Mouse (Mus musculus) retina, adult 2 months (tissue): ENCODE data around the gene Alox12e.
"Not testable (repeated sequence)": the region's sequence is repeated elsewhere in the genome, so short reads cannot be mapped to it uniquely, and the experiment has no call there.

ENCODE experiments used
- DNase-seq: peaks from one replicate; pipeline ENCODE4 v3.0.0-alpha.2; 2012; ENCODE audit warnings: low read depth, low spot score

Gene Alox12e

DNA sequence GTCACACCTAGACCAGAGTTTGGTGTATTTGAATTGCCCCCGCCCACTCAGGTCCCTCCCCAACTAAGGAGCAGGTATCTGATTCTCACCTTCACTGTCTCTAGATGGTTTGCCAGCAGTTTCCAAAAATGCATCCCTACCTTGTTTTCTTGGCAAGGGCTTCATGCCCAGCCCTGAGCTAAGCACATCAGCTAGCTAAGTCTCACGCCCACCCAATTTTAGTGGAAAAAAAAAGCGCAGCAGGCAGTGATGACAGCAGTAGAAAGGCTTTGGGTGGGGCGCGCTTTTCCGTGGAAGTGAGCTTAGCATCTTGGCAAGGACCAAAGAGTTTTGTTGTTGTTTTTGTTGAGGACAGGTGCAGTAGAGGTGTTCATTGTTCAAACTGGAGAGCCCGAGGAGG lies at the start of gene Alox12e:
Gene Alox12e, minus strand, starts transcription at position 101 of the 400 bp plus-strand sequence.
- DNase-seq: no peak

DNA sequence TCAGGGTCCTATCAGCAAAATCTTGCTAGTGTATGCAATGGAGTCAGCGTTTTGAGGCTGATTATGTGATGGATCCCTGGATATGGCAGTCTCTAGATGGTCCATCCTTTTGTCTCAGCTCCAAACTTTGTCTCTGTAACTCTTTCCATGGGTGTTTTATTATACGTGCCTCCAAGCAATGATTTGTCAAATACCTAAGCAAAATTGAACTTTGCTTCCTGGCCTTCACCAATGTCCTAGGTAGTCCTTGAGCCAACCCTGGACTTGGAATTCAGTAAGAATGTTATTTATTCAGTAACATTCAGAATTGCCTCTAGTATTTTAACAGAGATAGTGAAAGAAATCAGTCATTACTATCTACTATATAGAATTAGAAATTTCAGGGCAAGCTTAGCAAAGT lies 46.2 kb upstream of the Alox12e start:
- not testable (repeated sequence) for DNase-seq

GRCm38 (mm10) chr11:70367701-70368100 lies 45.3 kb upstream of the Alox12e start:
- not testable (repeated sequence) for DNase-seq

DNA sequence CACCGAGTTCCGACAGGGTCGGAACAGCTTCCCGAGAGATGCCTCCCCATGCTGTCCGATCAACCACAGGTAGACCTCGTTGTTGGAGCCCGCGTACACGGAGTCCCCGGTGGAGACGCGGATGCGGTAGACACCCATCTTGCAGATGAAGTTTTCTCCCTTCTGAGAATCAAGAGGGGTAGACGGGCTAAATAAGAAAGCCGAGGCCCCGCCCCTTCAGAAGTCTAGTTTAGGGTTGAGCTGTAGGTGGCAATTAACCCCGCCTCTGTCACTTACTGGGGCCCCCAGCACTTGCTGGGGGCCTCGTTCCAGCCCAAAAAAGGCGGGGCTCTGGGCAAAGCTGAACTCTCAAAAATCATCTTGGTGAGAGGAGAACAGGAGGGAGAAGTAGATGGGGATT lies 29.4 kb upstream of the Alox12e start, which contains the start of gene Alox15:
Gene Alox15, minus strand, starts transcription at position 164 of the 400 bp plus-strand sequence.
- DNase-seq: no peak

- no peak for DNase-seq
These were observed 26.2 kb upstream of the Alox12e start for GRCm38 (mm10) chr11:70348630-70349029.

GRCm38 (mm10) chr11:70347861-70348260 lies 25.4 kb upstream of the Alox12e start:
- DNase-seq: no peak

DNA sequence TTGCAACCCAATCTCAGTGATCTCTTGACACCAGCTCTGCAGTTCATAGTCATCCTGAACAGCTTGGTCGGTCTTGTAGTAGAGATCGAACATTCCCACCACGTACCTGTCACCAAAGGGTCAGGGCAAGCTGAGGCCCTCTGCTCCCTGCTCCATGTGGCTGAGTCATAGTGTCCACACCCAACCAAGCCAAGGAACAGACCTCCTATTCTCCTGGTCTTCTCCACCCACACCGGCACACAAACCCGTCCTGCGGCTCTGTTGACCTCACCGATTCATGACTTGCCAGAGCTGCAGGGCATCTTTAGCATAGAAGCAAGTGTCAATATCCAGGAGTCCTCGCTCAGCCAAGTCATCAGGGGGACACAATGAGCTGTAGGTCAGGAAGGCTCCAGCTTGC lies 23.1 kb upstream of the Alox12e start:
- DNase-seq: no peak

GRCm38 (mm10) chr11:70345061-70345460 lies 22.6 kb upstream of the Alox12e start:
- DNase-seq: no peak

GRCm38 (mm10) chr11:70339481-70339880 lies 17.1 kb upstream of the Alox12e start:
- no peak for DNase-seq

DNA sequence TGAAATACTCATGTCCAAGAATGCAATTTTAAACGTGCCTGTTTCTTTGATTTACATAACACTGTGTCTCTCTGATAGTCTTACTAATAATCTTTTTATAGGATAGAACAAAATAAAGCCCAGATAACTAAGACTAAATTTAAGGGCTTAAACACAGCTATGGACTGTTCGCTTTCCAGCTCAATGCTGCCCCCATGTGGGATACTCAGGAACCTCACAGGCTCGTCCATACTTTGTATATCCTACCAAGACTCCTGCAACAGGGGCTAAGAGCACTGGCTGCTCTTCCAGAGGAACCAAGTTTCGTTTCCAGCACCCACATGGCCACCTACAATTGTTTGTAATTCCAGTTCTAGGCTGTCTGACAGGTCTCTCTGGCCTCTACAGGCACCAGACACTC lies 12.0 kb upstream of the Alox12e start:
- DNase-seq: peak; percentile 16

DNA sequence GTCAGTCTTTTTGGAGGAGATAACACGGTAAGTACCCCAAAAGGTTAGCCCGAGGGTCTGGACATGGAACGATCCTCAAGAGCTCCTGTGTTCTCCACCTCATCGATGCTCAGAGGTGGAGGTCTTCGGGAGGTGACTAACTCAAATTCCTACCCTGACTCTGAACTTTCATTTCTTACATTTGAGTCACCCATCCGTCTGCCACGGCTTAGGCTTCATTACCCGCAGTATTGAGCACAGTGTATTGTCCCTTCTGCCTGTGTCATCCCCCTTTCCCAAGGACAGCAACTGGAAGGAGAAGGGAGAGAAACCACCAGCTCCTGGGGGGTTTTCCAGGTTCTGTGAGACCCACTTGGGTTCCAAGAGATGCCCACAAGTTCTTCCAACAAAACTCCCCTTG lies 2.3 kb upstream of the Alox12e start:
- no peak for DNase-seq

- DNase-seq: peak; percentile 9
These were observed 764 bp downstream of the Alox12e start for GRCm38 (mm10) chr11:70321664-70322063.

DNA sequence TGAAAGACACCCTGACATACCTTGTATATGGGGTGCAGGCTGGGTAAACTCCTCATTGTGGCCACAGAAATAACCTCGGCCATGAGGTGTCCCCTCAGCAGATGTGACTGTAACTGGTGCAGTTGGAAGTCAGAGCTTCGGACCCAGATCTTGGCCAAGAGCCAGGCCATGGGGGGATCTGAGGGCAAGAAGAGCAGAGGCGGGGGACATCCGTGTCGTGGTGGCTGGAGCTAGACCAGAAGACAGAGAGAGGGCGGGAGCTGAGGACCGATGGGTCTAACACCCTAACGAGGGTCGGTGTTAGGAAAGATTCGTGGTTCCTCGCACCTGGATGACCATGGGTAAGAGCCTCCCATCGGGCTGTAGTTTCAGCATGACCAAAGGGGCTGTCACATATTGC lies 2.8 kb downstream of the Alox12e start:
- DNase-seq: no peak

DNA sequence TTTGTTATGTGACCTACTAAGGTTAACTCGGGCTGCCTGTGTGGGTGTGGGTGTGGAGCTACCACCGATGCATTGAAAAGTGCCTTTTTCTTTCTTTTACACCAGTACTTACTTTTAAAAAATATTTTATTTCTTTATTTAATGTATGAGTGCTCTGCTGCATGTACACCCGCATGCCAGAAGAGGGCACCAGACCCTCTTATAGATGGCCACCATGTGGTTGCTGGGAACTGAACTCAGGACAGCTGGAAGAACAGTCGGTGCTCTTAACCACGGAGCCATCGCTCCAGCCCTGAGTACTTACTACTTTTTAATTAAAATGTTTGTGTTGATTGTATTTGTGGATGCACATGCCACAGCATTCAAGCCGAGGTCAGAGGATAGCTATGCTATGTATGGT lies 8.6 kb downstream of the Alox12e start:
- DNase-seq: no peak

DNA sequence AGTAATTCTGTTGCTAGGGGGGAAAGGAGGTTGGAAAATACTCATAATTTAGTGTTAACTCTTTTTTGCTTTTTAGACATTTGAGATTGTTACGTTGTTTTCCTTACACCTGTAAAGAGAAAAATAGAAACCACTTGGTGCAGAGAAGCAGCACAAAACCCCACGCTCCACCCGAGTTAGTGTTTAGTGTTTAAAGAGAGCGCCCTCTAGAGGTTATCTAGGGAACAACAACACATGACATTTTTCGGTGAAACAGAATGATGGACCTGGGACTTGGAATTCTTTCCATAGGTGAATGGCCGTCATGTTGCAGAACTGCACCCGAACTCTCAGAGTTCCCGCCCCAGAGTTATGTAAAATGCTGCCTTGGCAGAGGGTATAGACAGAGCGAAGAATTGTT lies 13.1 kb downstream of the Alox12e start:
- peak; percentile 39 for DNase-seq

GRCm38 (mm10) chr11:70308296-70308695 lies 14.1 kb downstream of the Alox12e start:
- no peak for DNase-seq

GRCm38 (mm10) chr11:70306159-70306558 lies 16.3 kb downstream of the Alox12e start:
- DNase-seq: no peak

DNA sequence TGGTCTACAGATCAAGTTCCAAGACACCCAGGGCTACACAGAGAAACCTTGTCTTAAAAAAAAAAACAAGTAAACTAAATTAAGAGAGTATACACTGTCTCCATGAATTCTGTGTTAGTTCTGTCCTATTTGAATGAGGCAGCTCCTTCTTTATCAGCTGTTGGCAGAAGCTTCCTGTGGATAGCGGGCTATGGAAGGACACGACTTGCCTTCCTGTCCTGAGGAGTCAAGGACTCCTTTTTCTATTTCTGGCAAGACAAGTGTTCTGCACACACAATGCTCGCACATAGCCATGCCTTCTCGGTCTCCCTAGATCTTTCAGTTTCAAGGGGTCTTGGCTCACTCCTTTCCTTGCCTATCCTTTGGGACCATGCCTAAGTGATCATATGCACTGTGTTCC lies 20.1 kb downstream of the Alox12e start:
- no peak for DNase-seq

GRCm38 (mm10) chr11:70297836-70298454 lies 24.5 kb downstream of the Alox12e start:
- no peak for DNase-seq

- DNase-seq: no peak
These were observed 25.0 kb downstream of the Alox12e start for GRCm38 (mm10) chr11:70297405-70297804.

GRCm38 (mm10) chr11:70293881-70294280 lies 28.5 kb downstream of the Alox12e start:
- DNase-seq: no peak

- no peak for DNase-seq
These were observed 31.2 kb downstream of the Alox12e start for GRCm38 (mm10) chr11:70291235-70291634.

GRCm38 (mm10) chr11:70289236-70289635 lies 33.2 kb downstream of the Alox12e start:
- DNase-seq: no peak

DNA sequence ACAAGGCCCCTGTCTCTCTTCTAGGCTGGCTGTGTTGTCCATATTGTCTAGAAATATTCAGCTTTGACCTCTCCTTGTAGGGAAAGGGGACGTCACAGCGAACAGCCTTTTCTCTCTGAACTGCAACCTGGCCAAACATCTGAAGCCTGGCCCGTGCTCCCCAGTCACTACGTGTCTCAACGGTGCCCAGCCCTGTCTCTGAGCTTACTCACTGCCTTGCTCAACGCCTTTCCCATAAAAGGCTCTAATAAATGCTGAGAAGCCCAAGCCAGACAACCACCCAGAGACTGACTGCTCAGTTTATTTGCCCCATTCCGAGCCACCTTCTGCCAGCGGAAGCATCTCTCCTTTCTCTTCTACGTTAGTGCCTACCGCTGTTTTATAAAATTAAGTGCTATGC lies 34.3 kb downstream of the Alox12e start:
- no peak for DNase-seq
